Comparison of ENCODE assay signal across 8 mouse cellular contexts in the genomic region with DNA sequence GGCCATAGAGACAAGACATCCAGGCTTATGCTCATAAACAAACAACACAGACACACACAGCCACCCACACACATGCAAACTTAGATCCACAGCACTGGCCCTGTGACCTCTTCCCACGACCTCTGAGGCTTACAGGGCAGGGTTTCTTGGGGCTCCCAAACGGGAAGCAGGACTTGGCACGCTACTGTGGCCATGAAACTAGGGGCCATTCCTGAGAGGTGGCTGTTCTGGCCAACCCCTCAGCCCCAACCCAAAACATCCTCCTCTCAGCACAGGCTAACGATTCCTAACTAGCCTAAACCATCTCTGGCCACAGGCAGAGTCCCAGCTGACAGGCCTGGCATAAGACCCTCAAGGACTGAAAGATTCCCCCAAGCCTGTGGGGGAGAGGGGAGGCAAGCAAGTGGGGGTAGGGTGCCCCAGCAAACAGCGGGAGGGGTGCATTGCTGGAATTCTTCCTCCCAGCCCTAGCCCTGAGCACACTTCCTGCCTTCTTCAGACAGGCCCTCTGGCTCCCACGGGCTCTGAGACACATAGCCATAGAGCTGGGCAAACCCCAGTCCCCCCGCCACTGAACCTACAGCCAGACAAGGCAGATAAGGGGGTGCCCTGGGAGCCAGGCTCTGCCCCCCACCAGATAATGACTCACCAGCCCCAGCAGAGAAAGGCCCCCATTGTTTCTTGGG. TPM values are rescaled to one million over a fixed set of nuclear protein-coding genes. Genes with fewer than 3 reads are reported as not detected.
DNase-seq lines count a peak whose midpoint lies in the region; ATAC-seq and TF ChIP-seq lines count a peak whose summit lies in the region.

No protein-coding gene starts in this region.

- no peak for TF ChIP-seq CTCF in cortical plate, adult 2 months (IDR thresholded peaks at IDR 0.05; ENCODE audit: extremely low read depth, insufficient read depth, low read length)

- H3K4me3 ChIP-seq in cortical plate, adult 2 months (ENCODE audit: insufficient read depth, low read length), result no peak overlapping the region
- no peak overlapping the region for H3K4me3 ChIP-seq in intestine, embryonic 14.5 days (ENCODE audit: low read depth, low read length)
- no peak overlapping the region for H3K4me3 ChIP-seq in liver, embryonic 16.5 days (ENCODE audit: low read depth, low read length)

- H3K4me2 ChIP-seq in intestine, embryonic 14.5 days (ENCODE audit: low read length), result 0 out of 2 replicates have a peak overlapping the region, but pooled peaks have one; percentile 11
- H3K4me2 ChIP-seq in liver, embryonic 16.5 days (ENCODE audit: low read depth, low read length), result no peak overlapping the region

- no peak for TF ChIP-seq POLR2A in cortical plate, adult 2 months (IDR thresholded peaks at IDR 0.05; ENCODE audit: extremely low read depth, insufficient read depth, low read length)

- no peaks in the 10 kb centered on the region for H3K27me3 ChIP-seq in intestine, embryonic 14.5 days (replicated peaks; ENCODE audit: control insufficient read depth, insufficient read depth, low read length)
- H3K27me3 ChIP-seq in liver, embryonic 16.5 days (ENCODE audit: control insufficient read depth, insufficient read depth, low read depth, low read length), result peaks cover 11% of the 10 kb centered on the region

- no peak overlapping the region; the same call in 1 of the 2 replicates for H3K9ac ChIP-seq in intestine, embryonic 14.5 days (ENCODE audit: low read length)
- H3K9ac ChIP-seq in liver, embryonic 16.5 days (ENCODE audit: low read depth, low read length), result no peak overlapping the region

- H3K36me3 ChIP-seq in intestine, embryonic 14.5 days (ENCODE audit: control insufficient read depth, insufficient read depth, low read length), result peaks cover 13% of the 10 kb centered on the region
- H3K36me3 ChIP-seq in liver, embryonic 16.5 days (ENCODE audit: control insufficient read depth, insufficient read depth), result no peaks in the 10 kb centered on the region

- no peaks in the 10 kb centered on the region for H3K9me3 ChIP-seq in intestine, embryonic 14.5 days (ENCODE audit: control insufficient read depth, low read length)
- no peaks in the 10 kb centered on the region for H3K9me3 ChIP-seq in liver, embryonic 16.5 days (replicated peaks; ENCODE audit: control insufficient read depth, low read length)

- H3K27ac ChIP-seq in cortical plate, adult 2 months (ENCODE audit: insufficient read depth, low read length), result peak overlapping the region; percentile 86
- peak overlapping the region; percentile 77 for H3K27ac ChIP-seq in intestine, embryonic 14.5 days (ENCODE audit: low read depth)
- no peak overlapping the region for H3K27ac ChIP-seq in liver, embryonic 16.5 days (ENCODE audit: low read length)

- no peaks in the 10 kb centered on the region for H3K4me1 ChIP-seq in cortical plate, adult 2 months (ENCODE audit: control insufficient read depth, insufficient read depth, low read length)
- H3K4me1 ChIP-seq in intestine, embryonic 14.5 days (replicated peaks; ENCODE audit: control insufficient read depth, insufficient read depth, low read length), result peaks cover 33% of the 10 kb centered on the region
- H3K4me1 ChIP-seq in liver, embryonic 16.5 days (ENCODE audit: control insufficient read depth, low read depth, low read length), result peaks cover 2% of the 10 kb centered on the region

- no peak; the same call in 1 of the 2 replicates for ATAC-seq in intestine, embryonic 14.5 days (replicated peaks; ENCODE audit: low FRiP score, low TSS enrichment, low read depth)
- ATAC-seq in liver, embryonic 16.5 days (ENCODE audit: low read depth), result peak; percentile 25; the same call in 1 of the 2 replicates
- ATAC-seq in inflammation-experienced regulatory T-cells, adult 6 months, result no peak

- peak; percentile 47 for DNase-seq in 3T3-L1 (ENCODE audit: low read depth, low spot score)
- no peak for DNase-seq in intestine, embryonic 14.5 days (ENCODE audit: low spot score)
- DNase-seq in layer of hippocampus, adult 11-12 months (ENCODE audit: low spot score), result no peak
- DNase-seq in thymus, postnatal 14 days, result no peak
- no peak for DNase-seq in retina, postnatal 1 day

- WGBS in intestine, embryonic 14.5 days, result 26% methylated on average over 7 of the region's 7 CpGs
- 40% methylated on average over 7 of the region's 7 CpGs for WGBS in liver, embryonic 16.5 days (ENCODE audit: insufficient replicate concordance)

RNA-seq across cellular contexts. Expression of a gene that starts 6.0 kb away (rescaled TPM):
- polyA plus RNA-seq in cortical plate, adult 2 months (2012; rRNA removed), result 68.2 and 69.0 TPM in 2 replicates
- 51.7 and 58.2 TPM in 2 replicates for polyA plus RNA-seq in intestine, embryonic 14.5 days (2014; fragmentation: Nextera tagmentation; extraction: Ambion mirVana)
- polyA plus RNA-seq in liver, embryonic 16.5 days (2015; fragmentation: Nextera tagmentation; extraction: Ambion mirVana), result 9.8 and 11.8 TPM in 2 replicates
- polyA plus RNA-seq in inflammation-experienced regulatory T-cells, adult 6 months (2017; shearing (Covaris generic)), result not detected

RNA-seq across cellular contexts. Expression of a gene that starts 11.7 kb away (rescaled TPM):
- polyA plus RNA-seq in cortical plate, adult 2 months (2012; rRNA removed), result 9.7 and 10.8 TPM in 2 replicates
- 18.6 and 22.9 TPM in 2 replicates for polyA plus RNA-seq in intestine, embryonic 14.5 days (2014; fragmentation: Nextera tagmentation; extraction: Ambion mirVana)
- 5.9 and 6.7 TPM in 2 replicates for polyA plus RNA-seq in liver, embryonic 16.5 days (2015; fragmentation: Nextera tagmentation; extraction: Ambion mirVana)
- 1 to 10 TPM; 2.0 to 4.8 (median 2.8) TPM for polyA plus RNA-seq in inflammation-experienced regulatory T-cells, adult 6 months (2017; shearing (Covaris generic))

RNA-seq across cellular contexts. Expression of a gene that starts 11.7 kb away (rescaled TPM):
- polyA plus RNA-seq in cortical plate, adult 2 months (2012; rRNA removed), result 163 and 192 TPM in 2 replicates
- 55.8 and 59.3 TPM in 2 replicates for polyA plus RNA-seq in intestine, embryonic 14.5 days (2014; fragmentation: Nextera tagmentation; extraction: Ambion mirVana)
- polyA plus RNA-seq in liver, embryonic 16.5 days (2015; fragmentation: Nextera tagmentation; extraction: Ambion mirVana), result 20.6 and 23.7 TPM in 2 replicates
- polyA plus RNA-seq in inflammation-experienced regulatory T-cells, adult 6 months (2017; shearing (Covaris generic)), result 10 to 100 TPM; 17.0 to 17.7 (median 17.1) TPM

RNA-seq across cellular contexts. Expression of a gene that starts 14.1 kb away (rescaled TPM):
- 0.34 and 0.50 TPM in 2 replicates for polyA plus RNA-seq in cortical plate, adult 2 months (2012; rRNA removed)
- polyA plus RNA-seq in intestine, embryonic 14.5 days (2014; fragmentation: Nextera tagmentation; extraction: Ambion mirVana), result not detected in 2 replicates
- polyA plus RNA-seq in liver, embryonic 16.5 days (2015; fragmentation: Nextera tagmentation; extraction: Ambion mirVana), result 0.15 and 0.38 TPM in 2 replicates
- polyA plus RNA-seq in inflammation-experienced regulatory T-cells, adult 6 months (2017; shearing (Covaris generic)), result not detected

RNA-seq across cellular contexts. Expression of a gene that starts 25.3 kb away (rescaled TPM):
- polyA plus RNA-seq in cortical plate, adult 2 months (2012; rRNA removed), result 53.5 and 53.6 TPM in 2 replicates
- 28.0 and 30.6 TPM in 2 replicates for polyA plus RNA-seq in intestine, embryonic 14.5 days (2014; fragmentation: Nextera tagmentation; extraction: Ambion mirVana)
- 6.3 and 8.7 TPM in 2 replicates for polyA plus RNA-seq in liver, embryonic 16.5 days (2015; fragmentation: Nextera tagmentation; extraction: Ambion mirVana)
- polyA plus RNA-seq in inflammation-experienced regulatory T-cells, adult 6 months (2017; shearing (Covaris generic)), result 1 to 10 TPM; 4.1 to 5.8 (median 5.4) TPM

Comparison
In these comparisons a context has a peak if more than half of its experiments do, and no peak if none do; other contexts are left out.
1. RNA of a gene that starts 6.0 kb away (polyA plus RNA-seq): 68.2 to 69.0 TPM in cortical plate, adult 2 months, 51.7 to 58.2 TPM in intestine, embryonic 14.5 days and 9.8 to 11.8 TPM in liver, embryonic 16.5 days; not detected in inflammation-experienced regulatory T-cells, adult 6 months; every median in the first group is over 10 times any median in the second.